Mouse (Mus musculus) right cerebral cortex, postnatal 4 days (tissue): ENCODE measurements at regions not wholly inside any gene's neighbourhood (a gene's known extent, or its start where the extent isn't known, plus 50 kb on each side); places are given as distances from the start of the nearest gene placed in this dataset.
"Not testable (repeated sequence)": the region's sequence is repeated elsewhere in the genome, so short reads cannot be mapped to it uniquely, and the experiment has no call there.

Source experiments
- DNase-seq: peaks from one replicate; pipeline ENCODE4 v3.0.0-alpha.2; 2022

DNA sequence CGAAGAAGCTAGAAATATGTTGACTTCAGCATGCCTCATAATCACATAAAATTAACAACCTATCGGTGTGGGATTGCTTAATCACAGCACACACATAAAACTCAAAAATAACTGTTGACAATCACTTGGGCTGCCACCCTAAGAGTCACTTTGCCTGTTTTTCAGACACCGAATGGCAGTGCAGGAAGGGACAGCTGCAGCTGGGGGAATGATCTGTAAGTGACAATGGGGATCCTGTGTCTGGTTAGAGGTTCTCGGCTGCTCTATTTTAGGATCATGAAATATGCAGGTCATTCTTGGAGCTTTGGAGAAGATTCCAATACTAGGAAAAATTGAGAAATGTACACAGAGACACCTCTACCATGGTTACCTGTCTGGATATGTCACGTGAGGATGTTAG lies 54.4 kb upstream of the Tcf12 start:
- no peak for DNase-seq

DNA sequence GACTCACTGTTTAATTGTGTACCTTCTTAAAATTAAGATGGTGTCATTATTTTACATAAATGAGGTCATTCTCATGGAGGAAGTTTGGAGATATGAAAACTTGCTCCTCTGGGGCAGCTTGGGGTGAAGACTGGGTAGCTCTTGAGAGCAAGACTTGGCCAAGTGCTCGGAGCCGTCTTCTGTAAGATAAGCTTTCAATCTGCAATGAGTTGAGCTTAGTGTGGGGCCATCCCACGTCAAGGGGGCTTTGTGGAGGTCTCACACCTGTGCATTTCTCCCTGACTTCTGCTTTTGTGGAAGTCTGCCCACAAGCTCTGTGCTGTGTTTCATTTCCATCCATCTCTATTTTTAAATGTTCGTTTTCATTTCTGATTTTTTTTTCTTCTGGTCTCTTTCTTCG lies 54.9 kb upstream of the Tcf12 start:
- no peak for DNase-seq

DNA sequence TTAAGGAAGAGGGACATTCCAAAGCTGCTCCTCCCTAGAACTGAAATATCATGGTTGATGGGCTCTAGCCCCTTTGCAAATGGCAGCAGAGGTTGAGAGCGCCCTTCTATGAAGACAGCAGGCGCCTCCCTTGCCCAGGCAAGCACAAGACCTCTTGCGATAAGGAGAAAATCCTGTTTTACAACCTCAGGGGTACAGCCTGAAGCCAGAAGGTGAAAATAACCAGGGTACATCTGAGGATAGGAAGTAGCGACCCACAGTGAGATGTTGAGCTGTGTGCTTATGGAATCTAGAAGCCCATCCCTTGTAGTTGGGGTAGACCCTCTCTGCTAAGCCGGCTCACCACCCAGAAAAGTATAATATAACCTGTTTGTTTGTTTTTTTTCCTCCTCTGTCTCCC lies 57.6 kb upstream of the Tcf12 start:
- no peak for DNase-seq

DNA sequence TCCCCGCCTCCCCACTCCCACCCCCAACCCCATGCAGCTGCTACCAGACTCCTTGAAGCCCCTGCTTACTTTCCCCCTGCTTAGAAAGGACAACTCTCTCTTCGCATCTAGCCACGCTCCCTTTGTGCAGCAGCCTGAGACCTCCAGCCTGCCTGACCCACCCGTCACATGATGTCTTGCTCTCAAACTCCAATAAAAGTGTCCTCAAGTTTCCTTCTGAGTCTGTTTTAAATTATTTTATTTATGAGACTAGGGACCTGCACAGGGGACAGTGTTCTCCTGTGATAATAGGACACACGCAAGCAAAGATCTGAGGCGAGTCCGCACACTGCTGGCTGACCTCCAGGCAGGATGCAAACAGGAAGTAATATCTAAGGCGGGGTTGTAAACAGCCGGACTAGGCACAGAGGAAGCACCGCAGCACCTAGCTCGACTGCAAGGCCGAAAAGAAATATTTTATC lies 58.1 kb upstream of the Tcf12 start:
- DNase-seq: no peak

DNA sequence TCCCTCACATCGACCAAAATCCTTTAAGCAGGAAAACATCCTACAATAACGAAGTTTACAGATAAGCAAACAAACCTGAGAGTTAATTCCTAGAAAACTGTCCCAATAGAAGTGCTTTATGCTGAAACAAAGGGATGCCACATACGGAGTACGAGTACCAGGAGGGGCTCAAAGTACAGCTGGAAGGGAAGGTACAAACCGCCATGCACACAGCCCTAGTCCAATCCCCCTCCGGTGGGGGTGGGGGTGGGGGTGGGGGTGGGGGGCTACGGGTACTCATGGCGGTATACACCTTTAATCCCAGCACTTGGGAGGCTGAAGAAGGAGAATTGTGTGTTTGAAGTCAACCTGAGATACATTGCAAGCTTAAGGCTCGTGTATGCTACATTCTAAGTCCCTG lies 58.6 kb upstream of the Tcf12 start:
- no peak for DNase-seq

DNA sequence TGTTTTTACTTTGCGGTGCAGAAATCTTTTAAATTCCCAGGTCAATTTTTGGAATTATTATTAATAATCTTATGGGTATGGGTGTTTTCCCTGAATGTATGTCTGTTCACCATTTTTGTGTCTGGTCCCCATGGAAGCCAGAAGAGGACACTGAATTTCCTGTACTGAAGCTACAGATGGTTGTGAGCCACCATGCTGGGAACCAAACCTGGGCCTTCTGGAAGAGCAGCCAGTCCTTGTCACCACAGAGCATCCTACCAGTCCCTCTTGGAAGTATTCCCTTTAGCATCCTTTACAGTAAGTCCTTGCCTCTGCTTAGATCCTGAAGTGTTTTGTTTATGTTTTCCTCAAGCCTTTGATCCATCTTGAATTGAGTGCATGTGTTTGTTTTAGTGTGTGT lies 60.7 kb upstream of the Tcf12 start:
- DNase-seq: no peak

DNA sequence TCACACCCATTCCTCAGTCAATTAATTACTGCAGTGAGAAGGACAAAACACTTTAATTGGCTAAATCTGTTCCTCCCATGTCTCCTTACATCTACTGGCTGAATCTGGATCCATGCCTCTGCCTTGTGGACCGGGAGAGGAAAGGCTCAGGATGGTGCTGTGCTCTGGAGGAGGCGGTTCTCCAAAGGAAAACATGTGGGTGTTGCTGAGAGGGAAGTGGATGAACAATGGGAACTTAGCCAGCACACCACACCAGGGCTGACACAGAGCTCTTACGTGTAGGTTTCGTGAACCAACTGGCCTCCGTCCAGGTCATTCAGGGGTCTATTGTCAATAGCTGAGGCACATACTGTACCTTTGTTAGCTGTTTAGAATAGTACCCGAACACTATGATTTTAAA lies 69.3 kb upstream of the Tcf12 start:
- no peak for DNase-seq

DNA sequence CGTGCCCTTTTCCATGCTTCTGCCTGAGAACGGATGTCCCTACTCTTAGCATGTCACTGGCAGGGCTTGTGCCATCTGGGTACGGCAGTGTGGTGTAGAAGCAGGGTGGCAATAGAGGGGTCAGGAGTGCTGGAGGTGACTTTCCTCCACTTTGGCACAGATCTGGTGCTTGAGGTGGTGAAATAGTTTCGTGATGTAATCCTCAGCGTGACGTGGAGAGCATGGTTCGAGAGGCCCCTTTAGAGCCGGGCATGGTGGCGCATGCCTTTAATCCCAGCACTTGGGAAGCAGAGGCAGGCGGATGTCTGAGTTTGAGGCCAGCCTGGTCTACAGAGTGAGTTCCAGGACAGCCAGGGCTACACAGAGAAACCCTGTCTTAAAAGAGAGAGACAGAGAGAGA lies 71.7 kb upstream of the Tcf12 start:
- no peak for DNase-seq

DNA sequence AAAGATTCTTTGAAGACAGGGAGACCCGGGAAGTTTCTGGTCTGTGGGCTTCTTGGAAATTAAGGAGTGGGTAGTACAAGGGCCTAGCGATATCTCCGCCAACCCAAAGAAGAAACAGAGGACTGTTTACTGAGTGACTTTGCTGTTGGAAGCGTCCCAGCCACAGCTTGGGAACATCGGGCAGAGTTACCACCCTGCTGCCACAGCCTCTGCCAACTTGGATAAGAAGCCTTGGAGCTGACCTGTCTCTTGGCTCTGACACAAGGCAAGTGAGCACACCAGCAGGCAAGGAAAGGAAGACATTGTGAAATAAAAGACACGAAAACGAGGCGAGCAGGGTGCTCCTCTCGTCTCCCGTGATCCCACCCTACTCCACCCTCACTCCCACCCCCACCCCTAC lies 72.3 kb upstream of the Tcf12 start:
- DNase-seq: no peak

DNA sequence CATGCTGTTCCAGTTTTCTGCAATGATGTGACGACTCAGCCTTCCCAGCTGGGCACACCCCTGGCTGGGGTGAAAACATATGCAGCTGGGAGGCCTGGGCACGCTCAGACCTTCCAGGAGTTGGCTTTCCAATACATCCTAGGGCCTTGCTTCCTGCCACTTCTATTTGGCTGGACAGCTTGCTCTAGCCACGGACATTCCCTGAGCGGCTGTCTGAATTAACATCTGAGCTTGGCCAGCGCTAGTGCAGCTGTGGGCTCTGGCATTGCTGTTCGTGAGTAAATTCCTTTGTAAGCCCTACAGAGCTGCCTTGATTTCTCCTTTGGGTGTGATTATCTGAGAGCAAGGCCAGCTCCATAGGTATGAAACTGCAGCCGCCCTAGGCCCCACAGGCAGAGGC lies 78.2 kb upstream of the Tcf12 start:
- DNase-seq: no peak

DNA sequence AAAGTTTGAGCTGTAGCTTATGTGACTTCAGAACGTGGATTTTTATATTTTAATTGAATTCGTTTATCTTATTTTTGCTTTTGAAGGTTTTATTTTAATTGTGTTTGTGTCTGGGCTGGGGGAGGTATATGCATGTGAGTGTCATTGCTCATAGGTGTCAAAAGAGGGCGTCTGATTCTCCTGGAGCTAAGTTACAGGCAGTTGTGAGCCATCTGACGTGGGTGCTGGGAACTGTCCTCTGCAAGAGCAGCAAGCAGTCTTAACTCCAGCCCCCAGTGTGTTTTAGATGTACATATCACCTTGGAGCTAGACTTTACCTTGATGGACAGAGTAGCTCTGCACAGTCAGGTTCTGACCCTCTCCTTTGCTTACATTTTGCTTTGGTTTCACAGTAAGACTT lies 79.0 kb upstream of the Tcf12 start:
- no peak for DNase-seq

DNA sequence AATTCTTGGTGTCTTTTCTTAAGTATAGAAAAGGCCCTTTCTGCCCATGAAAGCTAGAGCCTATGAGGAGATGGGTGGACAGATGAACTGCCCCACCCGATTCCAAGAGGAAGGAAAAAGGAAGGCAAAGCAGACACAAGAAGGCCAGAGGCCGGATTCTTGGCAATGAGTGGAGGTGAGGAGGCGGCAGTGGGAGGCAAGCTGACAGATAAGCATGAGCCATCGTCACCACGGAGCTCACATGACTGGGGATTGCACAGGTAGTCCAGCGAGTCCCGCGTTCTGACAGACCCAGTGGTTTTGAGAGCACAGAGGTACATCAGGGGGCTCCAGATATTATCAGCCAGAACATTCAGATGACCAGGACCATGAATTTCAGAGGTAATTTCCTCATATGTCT lies 79.4 kb upstream of the Tcf12 start:
- DNase-seq: no peak

DNA sequence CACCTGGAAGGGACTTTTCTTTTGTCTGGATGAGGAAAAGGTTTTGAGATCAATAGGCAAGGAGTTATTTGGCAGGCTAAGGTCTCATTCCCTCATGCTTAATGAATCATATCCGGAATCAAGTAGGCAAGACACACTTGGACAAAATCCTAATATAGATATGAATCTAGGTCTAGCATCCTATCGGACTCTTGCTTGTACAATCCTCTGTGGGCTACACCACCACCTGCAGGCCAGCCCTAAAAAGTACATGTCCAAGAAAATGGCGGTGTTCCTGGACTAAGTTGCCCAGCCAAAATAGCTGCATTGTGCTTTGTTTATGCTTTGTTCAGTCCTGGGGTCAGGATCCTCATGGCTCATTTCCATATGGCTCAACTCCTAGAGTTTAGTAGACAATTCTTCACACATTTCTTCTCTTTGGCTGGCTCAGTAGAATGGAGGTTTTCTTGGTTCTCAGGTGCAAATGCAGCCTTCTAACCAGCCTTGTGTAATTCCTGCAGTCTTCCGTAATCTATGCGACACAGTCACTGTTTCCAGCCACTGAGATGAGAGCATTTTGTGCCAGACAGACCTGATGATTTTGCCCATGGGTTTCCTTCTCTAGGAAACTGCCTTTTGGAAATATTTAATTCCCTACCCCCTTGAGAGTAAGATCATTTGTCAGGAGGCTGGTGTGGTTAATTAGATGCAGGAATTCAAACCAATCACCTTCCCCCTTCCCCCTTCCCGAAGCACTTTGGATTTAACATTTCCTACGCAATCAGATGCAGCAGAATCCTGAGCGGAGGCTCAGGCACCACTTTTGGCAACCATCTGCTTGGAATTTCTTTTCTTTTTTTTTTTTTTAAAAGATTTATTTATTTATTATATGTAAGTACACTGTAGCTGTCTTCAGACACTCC lies 80.6 kb upstream of the Tcf12 start:
- peak; percentile 49 for DNase-seq

DNA sequence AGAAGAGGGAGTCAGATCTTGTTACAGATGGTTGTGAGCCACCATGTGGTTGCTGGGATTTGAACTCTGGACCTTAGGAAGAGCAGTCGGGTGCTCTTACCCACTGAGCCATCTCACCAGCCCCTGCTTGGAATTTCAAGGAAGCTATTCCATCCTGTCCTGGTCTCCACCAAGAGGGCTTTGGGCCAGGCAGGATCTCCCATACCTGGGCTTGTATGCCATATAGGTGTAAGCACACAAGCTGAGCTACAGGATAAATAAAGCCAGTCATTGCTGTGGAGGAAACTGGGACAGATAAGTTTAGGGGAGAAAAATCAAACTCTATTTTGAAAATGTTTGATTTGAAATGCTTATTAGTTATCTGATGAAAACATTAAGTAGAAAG lies 81.3 kb upstream of the Tcf12 start:
- not testable (repeated sequence) for DNase-seq

DNA sequence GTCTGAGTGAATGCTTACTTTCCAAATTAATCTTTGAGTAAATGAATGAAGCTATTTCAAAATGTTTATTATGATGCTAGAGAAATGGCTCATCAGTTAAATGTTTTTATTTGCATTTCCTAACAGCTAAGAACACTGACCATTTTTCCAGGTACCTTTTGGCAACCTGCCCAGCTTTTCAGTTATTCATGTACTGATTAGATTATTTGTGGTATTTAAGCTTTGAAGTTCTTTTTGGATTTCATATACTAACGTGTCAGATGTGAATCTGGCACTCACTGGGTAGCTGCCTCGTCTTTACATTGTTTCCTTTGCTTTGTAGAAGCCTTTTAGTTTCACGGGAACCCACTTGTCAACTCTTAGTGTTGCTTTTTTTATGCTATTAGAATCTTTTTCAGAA lies 79.3 kb upstream of the Zfp280d start:
- no peak for DNase-seq

DNA sequence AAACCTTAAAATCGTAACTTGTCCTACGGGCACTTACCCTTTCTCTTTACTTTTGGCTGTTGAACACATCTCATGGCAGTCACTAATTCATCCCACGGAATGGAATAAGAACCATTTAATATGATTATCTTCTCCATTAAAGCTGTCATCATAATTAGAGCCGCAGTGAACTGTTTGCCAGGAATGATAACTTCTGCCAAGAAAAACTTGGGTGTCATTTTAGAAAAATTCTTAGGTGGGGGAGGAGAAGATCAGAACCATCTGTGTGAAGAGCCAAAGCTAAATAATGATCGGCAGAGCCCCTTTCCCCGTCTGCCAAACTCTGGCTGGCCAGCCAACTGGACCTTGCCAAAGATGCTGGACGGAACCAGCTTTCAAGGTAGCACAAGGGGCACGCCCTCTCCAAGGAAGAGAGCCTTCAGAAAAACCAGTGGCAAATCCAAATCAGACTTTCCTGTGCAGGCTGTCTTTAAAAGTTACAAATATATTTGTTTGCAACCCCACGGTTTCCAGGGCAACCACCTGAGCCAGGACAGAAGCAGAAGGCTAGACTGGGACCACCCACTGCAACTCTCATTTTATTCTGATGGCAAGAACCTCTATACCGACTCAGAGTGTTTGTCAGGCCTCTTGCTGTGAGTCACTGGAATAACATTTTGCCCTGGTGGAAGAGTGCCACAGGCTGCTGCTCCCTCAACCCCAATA lies 77.9 kb upstream of the Zfp280d start:
- DNase-seq: no peak

DNA sequence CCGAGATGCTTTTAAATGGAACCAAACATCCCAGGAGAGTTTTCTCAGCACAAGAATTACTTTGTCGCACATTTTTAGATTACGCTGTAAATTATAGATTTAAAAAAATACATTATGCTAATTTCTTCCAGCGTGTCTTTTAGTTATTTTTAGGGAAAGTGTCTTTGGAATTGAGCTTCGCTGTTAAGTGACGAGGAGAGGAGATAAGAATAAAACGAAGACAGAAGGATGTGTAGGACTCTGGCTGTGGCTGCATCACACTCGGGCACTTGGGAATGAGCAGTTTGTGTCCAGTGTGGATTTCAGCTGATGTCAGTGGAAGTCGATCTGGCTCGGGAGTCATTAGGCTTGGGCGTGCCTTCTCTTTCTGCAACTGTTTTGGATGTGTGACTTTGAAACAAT lies 77.3 kb upstream of the Zfp280d start:
- DNase-seq: no peak

DNA sequence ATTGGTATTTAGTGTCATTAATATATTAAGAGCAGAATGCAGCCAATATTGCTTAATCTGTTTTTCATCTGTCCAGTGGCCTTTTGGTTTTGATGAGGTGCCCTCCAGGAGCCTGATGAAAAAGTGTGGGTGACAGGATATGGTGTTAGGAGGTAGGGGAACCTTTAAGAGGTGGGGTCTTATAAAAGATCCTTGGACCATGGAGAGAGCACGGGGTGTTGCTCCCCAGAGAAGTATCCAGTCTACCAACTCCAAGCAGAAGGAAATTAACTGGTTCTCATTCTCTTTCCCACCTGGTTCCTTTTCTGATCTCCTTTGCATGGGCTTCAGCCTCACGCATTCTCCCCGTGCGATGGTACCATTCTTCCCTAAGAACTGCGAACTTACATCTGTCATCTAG lies 75.7 kb upstream of the Zfp280d start:
- no peak for DNase-seq

DNA sequence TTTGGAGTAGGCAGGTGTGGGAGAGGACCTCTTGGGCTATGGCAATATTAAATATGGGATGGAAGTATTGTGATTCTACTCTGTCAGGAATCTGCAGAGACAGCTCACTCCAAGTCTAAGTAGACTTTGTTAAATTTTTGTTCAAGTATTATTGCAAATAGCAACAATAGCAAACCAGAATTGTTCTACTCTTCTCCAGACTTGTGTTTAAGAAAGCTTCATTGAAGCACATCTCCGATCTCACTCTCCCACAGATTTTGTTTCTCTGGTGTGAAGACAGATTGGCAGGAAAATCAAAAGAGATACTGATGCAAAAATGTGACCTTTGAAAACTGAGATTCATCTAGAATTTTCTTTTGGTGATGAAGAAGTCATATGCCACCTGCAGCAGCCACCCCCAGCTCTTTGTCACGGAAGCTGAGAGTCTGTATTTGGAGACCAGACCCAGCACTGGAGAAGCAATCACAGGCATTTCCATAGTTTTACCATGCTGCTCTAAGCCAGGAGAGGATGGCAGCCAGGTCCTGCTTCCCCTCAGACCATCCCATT lies 70.2 kb upstream of the Zfp280d start:
- DNase-seq: no peak

DNA sequence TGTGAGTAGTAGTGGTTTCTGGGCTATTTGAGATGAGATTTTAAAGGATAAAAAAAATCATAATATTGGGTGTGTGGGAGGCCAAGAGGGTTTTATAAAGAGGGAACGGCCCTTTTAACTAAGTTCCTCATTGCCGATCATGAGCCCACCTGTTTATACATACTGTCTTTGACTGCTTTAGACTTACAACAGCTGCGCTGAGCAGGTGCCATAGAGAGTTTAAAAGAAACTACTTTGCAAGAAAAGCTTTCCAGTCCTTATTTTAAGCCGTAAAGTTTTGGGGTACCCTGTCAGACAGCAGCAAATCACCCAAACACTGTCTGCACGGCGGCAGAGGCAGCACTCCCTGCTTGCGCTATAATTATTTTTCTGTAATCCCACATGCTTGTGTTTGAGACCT lies 68.8 kb upstream of the Zfp280d start:
- DNase-seq: no peak

DNA sequence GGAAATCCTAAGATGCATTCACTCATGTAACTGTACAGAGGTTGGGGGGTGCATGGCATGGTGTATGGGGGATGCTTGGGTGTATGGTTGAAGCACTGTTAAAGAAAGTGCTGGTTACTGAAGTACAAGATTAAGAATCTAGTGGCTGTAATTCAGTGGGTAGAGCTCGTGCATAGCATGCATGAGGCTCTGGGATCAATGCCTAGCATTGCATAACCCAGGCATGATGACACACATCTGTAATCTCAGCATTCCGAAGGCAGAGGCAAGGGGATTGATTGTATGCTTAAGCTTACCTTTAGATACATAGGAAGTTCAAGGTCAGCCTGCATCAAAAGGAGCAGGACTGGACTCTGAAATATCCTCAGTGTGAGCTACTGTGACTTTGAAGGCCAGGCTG lies 67.7 kb upstream of the Zfp280d start:
- no peak for DNase-seq

DNA sequence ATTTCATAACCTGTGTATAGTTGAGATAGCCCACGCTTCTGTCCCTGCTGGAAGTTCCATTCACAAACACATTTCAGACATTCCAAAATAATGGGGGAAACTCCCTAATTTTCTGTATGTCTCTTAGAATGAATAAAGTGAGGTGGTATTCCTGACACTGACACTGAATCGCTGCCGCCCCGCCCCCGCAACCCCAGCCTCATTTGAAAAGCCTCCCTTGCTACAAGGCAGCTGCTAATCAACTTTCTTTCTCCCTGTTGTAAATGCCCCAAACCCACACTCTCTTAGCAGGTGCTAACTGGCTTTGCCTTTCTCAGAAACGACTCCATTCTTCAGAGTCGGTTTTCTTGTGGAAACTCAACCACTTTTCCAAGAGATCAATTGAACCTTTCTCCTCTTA lies 66.4 kb upstream of the Zfp280d start:
- DNase-seq: no peak

DNA sequence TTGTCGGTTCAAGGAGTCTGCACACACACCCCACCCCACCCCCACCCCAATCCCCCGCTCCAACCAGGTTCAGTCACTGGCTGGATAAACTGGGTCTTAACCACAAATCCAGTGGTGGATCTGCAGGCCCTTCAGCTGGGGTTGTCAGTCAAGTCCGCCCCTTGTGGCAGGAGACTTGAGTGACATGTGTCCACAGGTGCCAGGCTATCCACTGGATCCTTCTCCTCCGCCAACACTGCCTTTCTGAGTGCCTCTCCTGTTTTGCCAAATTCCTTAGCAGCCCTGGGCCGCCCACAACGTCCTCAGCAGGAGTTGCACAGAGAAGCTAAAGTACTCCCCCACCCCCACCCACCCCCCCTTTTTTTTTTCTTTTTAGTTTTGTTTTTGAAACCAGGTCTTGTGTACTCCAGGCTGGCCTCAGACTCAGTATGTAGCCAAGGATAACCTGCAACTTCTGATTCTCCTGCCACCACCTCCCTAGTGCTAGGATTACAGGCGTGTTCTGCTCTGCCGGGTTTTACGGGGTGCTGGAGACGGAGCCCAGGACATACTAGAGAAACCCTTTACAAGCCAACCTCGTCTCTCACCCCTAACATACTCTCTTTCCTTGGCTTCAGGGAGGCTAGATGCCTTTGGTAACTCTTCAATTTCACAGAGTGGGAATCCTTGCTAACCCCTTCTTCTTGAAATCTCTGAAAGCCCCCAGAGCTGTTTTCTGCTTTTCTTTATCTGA lies 57.2 kb upstream of the Zfp280d start:
- no peak for DNase-seq

DNA sequence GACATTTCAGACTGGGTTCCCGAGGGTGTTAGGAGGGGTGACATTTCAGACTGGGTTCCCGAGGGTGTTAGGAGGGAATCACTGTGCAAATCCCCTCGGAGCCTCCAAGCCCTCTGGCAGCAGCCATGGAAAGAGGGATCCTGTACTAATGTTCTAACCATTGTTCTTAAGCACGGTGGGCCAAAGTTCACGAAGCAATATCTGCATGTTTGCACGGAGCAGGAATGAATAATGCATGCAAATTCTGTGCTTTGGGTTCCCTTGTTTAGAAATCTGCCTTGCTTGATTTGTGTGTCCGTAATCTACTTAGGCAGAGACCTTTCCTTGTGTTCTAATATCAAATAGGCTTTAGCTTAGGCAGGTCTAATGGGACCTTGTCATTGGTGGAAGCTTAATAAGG lies 55.9 kb upstream of the Zfp280d start:
- DNase-seq: no peak
